Mouse (Mus musculus) C2C12 (cell line): ENCODE measurements around the gene Acad12. TPM values are rescaled to one million over a fixed set of nuclear protein-coding genes. Genes with fewer than 3 reads are reported as not detected.

Experiments used
- H3K27me3 ChIP-seq: one replicate; pipeline ENCODE4 v1.6.1; 2011; ENCODE audit not compliant: control insufficient read depth, insufficient read depth, insufficient read length
- H3K36me3 ChIP-seq: one replicate; pipeline ENCODE4 v1.6.1; 2011; ENCODE audit not compliant: control insufficient read depth, insufficient read depth
- H3K4me3 ChIP-seq: one replicate; pipeline ENCODE4 v1.5.1; 2011; ENCODE audit warnings: mild to moderate bottlenecking, control low read depth; ENCODE audit not compliant: poor library complexity, insufficient read depth, severe bottlenecking
- H3K79me2 ChIP-seq: one replicate; pipeline ENCODE4 v1.6.1; 2011; ENCODE audit not compliant: control insufficient read depth, insufficient read depth
- H3K79me3 ChIP-seq: one replicate; pipeline ENCODE4 v1.6.1; 2011; ENCODE audit warnings: low read depth, control low read depth
- H3ac ChIP-seq: one replicate; pipeline ENCODE3; 2011; ENCODE audit warnings: low read depth; ENCODE audit not compliant: control insufficient read depth, insufficient read length
- CEBPB ChIP-seq: IDR thresholded peaks from one replicate; pipeline ENCODE4 v1.6.1; 2011; ENCODE audit warnings: low read depth, mild to moderate bottlenecking, control low read depth, moderate library complexity
- CTCF ChIP-seq: IDR thresholded peaks from one replicate; pipeline ENCODE4 v1.5.1; 2011; ENCODE audit not compliant: control insufficient read depth, insufficient read depth, insufficient read length
- FOSL1 ChIP-seq: IDR thresholded peaks from one replicate; pipeline ENCODE4 v1.8.0; 2011; ENCODE audit warnings: mild to moderate bottlenecking, low read length; ENCODE audit not compliant: poor library complexity, insufficient read depth, severe bottlenecking
- MAX ChIP-seq: IDR thresholded peaks from one replicate; pipeline ENCODE4 v1.6.1; 2011; ENCODE audit warnings: mild to moderate bottlenecking, control low read depth
- MYOD1 ChIP-seq: IDR thresholded peaks from one replicate; pipeline ENCODE4 v1.6.1; 2011; ENCODE audit warnings: low read depth; ENCODE audit not compliant: control insufficient read depth, insufficient read length
- MYOG ChIP-seq: IDR thresholded peaks from one replicate; pipeline ENCODE4 v1.6.1; 2011; ENCODE audit not compliant: control insufficient read depth, insufficient read length; ENCODE audit errors: extremely low read depth
- USF1 ChIP-seq: IDR thresholded peaks from one replicate; pipeline ENCODE4 v1.6.1; 2011; ENCODE audit warnings: low read depth, mild to moderate bottlenecking, control low read depth, moderate library complexity
- polyA plus RNA-seq: library from polyadenylated mRNA; unstranded; fragments of >200 nt; fragmentation: generic; extraction: Trizol; gene quantifications from one replicate; pipeline ENCODE4 v1.2.1, GENCODE M21; 2012; ENCODE audit warnings: missing spikeins

Gene Acad12
- polyA plus RNA-seq, 1 experiment = 0.77 TPM

DNA sequence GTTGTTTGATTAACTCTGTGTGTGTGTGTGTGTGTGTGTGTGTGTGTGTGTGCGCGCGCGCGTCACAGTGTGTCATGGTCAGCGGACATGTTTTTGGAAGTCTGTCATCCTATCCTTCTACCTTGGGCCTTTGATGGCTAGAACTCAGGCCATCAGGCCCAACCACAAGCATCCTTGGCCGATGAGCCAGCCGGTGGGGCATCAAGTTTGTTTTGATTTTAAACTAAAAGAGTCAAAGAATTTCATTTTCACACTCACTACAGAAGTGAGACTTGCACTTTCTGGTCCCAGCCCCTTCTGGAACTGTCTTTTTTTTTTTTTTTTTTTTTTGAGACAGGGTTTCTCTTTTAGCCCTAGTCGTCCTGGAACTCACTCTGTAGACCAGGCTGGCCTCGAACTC is 33.7 kb downstream of the Acad12 start:
- TF ChIP-seq MAX = no peak
- TF ChIP-seq FOSL1 = peak; percentile 40
- Histone ChIP-seq H3K79me2 (peaks cover 77% of the 10 kb centered on the region), H3ac (no peak overlapping the region), H3K4me3 (no peak overlapping the region), H3K79me3 (peaks cover 44% of the 10 kb centered on the region), H3K36me3 (peaks cover 17% of the 10 kb centered on the region), H3K27me3 (no peaks in the 10 kb centered on the region)

DNA sequence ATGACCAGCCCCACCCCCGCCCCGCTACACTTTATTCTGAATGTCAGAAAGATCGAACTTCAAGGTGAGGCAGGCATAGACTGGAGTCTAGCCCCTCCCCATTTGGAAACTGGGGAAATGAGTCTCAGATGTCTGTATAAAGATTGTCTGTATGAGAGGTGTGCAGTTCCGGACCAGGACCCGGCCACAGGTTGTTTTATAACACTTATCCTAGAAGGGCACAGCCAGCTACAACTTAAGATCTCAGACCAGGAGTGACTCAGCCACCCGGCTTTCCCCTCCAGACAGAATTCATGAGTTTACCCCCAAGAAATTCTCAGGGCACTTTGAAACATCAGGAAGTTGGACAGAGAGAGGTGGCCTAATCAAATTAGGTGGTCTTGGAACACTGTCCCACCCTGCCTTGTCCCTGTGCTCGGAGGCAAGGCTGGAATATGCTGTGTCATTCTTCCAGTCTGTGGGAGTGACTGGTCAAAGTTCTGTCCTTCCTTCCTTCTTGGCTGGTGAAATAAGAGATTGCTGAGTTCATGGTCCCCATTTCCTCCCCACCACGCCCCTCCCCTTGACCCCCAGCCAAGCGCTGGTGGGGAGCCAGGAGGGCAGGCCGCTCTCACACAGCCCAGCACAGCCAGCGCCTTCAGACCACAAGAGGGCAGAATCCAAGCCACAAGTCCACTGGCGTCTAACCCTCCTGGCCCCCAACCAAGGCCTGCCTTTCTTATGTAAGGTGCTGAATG is 34.8 kb downstream of the Acad12 start:
- peaks cover 28% of the 10 kb centered on the region for H3K36me3 ChIP-seq
- H3K79me2 ChIP-seq = peaks cover 67% of the 10 kb centered on the region
- TF ChIP-seq CEBPB (no peak), MYOG (no peak), CTCF (peak; percentile 86), FOSL1 (no peak), MAX (peak; percentile 49)
- H3K79me3 ChIP-seq = peaks cover 37% of the 10 kb centered on the region
- no peak overlapping the region for H3K4me3 ChIP-seq
- H3K27me3 ChIP-seq = no peaks in the 10 kb centered on the region
- H3ac ChIP-seq = no peak overlapping the region

DNA sequence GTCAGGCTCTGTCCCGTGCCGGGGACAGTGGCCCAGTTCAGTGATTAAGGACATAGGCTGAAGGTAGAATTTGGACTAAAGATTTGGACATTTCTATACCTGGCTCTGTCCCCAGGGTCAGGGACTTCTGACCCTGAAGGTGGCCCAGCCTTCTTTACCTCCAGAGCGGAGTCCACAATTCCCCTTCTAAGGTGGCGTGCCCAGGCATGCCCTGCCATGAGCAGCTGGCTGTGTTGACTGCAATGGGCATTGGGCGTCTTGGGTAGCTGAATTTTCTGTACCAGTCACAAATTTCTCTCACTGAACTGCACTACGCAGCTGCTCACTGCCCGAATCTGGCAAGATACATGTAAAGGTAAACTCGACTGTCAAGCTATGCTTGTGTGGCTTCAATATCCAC is 36.8 kb downstream of the Acad12 start:
- TF ChIP-seq MYOD1 (no peak), CEBPB (no peak), MYOG (no peak), FOSL1 (no peak), CTCF (no peak), USF1 (no peak), MAX (no peak)
- Histone ChIP-seq H3ac (no peak overlapping the region), H3K79me3 (peaks cover 28% of the 10 kb centered on the region), H3K27me3 (no peaks in the 10 kb centered on the region), H3K4me3 (no peak overlapping the region), H3K79me2 (peaks cover 47% of the 10 kb centered on the region), H3K36me3 (peaks cover 44% of the 10 kb centered on the region)

DNA sequence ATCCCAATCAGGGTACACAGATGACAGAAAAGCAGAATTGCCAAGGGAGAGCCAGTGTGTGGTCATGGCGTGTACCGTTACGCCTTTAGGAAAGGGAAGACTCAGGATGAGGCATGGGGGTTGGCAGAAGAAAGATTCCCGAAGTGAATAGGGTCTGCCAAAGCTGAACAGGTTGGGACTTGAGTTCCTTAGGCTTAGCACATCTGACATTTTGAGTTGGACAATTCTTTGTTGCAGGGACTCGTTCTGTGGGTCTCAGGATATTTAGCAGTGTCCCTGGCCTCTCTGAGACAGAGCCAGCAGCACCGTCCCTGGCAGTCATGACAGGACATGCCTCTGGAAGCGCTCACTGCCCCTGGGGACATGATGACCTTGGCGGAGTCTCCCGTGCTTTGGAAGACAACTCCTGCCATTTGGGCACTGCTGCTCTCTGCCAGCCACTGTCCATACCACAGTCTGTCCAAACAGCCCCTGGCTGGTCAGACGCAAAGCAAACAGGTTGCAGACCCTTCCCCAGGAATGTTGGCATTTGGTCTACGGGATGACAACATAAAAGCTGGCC is 41.7 kb downstream of the Acad12 start:
- H3K79me3 ChIP-seq = peaks cover 10% of the 10 kb centered on the region
- H3K79me2 ChIP-seq = peaks cover 21% of the 10 kb centered on the region
- H3K36me3 ChIP-seq = peaks cover 67% of the 10 kb centered on the region
- no peak overlapping the region for H3ac ChIP-seq
- TF ChIP-seq FOSL1 (no peak), MYOG (no peak), CTCF (no peak), MYOD1 (no peak), USF1 (no peak), MAX (no peak), CEBPB (no peak)
- no peak overlapping the region for H3K4me3 ChIP-seq
- no peaks in the 10 kb centered on the region for H3K27me3 ChIP-seq

DNA sequence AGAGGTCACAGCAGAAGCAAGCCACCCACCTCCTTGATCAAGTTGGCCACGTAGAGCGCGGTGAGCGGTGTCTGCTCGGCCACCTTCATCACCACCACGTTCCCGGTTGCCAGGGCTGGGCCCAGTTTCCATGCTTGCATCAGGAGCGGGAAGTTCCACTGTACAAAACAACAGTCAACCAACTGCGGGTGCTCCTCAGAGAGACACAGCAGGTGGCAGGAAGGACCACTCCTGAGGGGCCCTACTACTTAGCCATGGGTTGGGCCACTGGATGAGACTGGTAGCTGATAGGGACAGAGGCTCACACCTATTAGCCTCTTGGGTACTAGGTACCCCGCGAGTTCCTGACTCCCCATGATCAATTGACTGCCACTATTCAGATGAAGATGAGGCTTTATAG is 42.9 kb downstream of the Acad12 start:
- TF ChIP-seq MAX = no peak
- no peak for TF ChIP-seq USF1
- TF ChIP-seq CEBPB = no peak
- no peak for TF ChIP-seq MYOD1
- no peak for TF ChIP-seq FOSL1
- TF ChIP-seq CTCF = no peak
- TF ChIP-seq MYOG = no peak
- H3ac ChIP-seq = no peak overlapping the region
- H3K79me2 ChIP-seq = peaks cover 9% of the 10 kb centered on the region
- no peak overlapping the region for H3K4me3 ChIP-seq
- H3K27me3 ChIP-seq = no peaks in the 10 kb centered on the region
- H3K36me3 ChIP-seq = peaks cover 66% of the 10 kb centered on the region
- no peaks in the 10 kb centered on the region for H3K79me3 ChIP-seq

DNA sequence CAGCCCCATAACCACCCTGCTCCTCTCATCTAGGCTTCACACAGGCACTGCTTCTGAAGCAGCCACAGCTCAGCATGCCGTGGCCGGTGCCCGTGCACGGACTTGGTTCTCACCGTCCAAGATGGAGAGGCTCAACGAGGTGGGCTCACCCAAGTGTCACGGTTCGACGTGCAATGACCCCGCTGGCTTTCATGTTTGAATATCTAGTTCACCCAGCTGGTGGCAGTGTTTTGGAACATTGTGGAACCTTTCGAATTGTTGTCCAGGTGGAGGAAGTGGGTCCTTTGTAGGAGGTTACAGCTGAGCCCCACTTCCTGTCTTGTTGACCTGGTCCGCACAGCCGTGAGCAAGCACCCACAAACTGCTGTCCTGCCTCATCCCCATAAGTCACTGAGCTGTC is 44.6 kb downstream of the Acad12 start:
- Histone ChIP-seq H3K36me3 (peaks cover 61% of the 10 kb centered on the region), H3K79me3 (no peaks in the 10 kb centered on the region), H3K4me3 (no peak overlapping the region), H3K79me2 (no peaks in the 10 kb centered on the region), H3K27me3 (no peaks in the 10 kb centered on the region), H3ac (no peak overlapping the region)
- no peak for TF ChIP-seq FOSL1
- no peak for TF ChIP-seq CEBPB
- no peak for TF ChIP-seq MAX
- no peak for TF ChIP-seq USF1
- TF ChIP-seq MYOD1 = no peak
- TF ChIP-seq MYOG = no peak
- TF ChIP-seq CTCF = no peak
